Mouse (Mus musculus) hindbrain, embryonic 12.5 days (tissue): ENCODE results near the gene Rpl21. TPM values are rescaled to one million over a fixed set of nuclear protein-coding genes. Genes with fewer than 3 reads are reported as not detected.
"Not testable (repeated sequence)": the region's sequence is repeated elsewhere in the genome, so short reads cannot be mapped to it uniquely, and the experiment has no call there.

Experiments
- ATAC-seq: fragments of 200-750 bp; cut with Nextera tagmentation; 2 replicates; pipeline ENCODE4 v1.8.0; 2017; ENCODE audit warnings: moderate TSS enrichment; ENCODE audit not compliant: low FRiP score
- H3K27ac ChIP-seq: fragments of 300-500 bp; sonication (generic); 2 replicates; pipeline ENCODE4 v1.5.1; 2016; ENCODE audit warnings: mild to moderate bottlenecking
- H3K27me3 ChIP-seq: fragments of 300-500 bp; sonication (generic); 2 replicates; pipeline ENCODE4 v1.6.1; 2016; ENCODE audit warnings: mild to moderate bottlenecking
- H3K36me3 ChIP-seq: fragments of 300-500 bp; sonication (generic); 2 replicates; pipeline ENCODE4 v1.6.1; 2016; ENCODE audit warnings: mild to moderate bottlenecking
- H3K4me1 ChIP-seq: fragments of 300-500 bp; sonication (generic); 2 replicates; pipeline ENCODE4 v1.6.1; 2016
- H3K4me2 ChIP-seq: fragments of 300-500 bp; sonication (generic); replicated peaks from 2 replicates; pipeline ENCODE4 v1.6.1; 2016; ENCODE audit warnings: mild to moderate bottlenecking
- H3K4me3 ChIP-seq: fragments of 300-500 bp; sonication (generic); 2 replicates; pipeline ENCODE4 v1.5.1; 2016; ENCODE audit warnings: mild to moderate bottlenecking
- H3K9ac ChIP-seq: fragments of 300-500 bp; sonication (generic); 2 replicates; pipeline ENCODE4 v1.6.1; 2016; ENCODE audit warnings: mild to moderate bottlenecking, moderate library complexity
- H3K9me3 ChIP-seq: fragments of 300-500 bp; sonication (generic); replicated peaks from 2 replicates; pipeline ENCODE4 v1.6.1; 2016; ENCODE audit warnings: mild to moderate bottlenecking
- WGBS: fragments of 180-500 bp; shearing (Covaris S2); methylation state at CpG from one replicate; pipeline ENCODE4 v1.1.7; 2016; 5-methylcytosine and 5-hydroxymethylcytosine counted together
- polyA plus RNA-seq: library from polyadenylated mRNA; unstranded; fragments of >200 nt; fragmentation: Nextera tagmentation; extraction: Ambion mirVana; gene quantifications from 2 replicates; pipeline ENCODE4 v1.2.1, GENCODE M21; 2016

Rpl21 gene
- polyA plus RNA-seq, 1 experiment from 2014 or later: 406 TPM

DNA sequence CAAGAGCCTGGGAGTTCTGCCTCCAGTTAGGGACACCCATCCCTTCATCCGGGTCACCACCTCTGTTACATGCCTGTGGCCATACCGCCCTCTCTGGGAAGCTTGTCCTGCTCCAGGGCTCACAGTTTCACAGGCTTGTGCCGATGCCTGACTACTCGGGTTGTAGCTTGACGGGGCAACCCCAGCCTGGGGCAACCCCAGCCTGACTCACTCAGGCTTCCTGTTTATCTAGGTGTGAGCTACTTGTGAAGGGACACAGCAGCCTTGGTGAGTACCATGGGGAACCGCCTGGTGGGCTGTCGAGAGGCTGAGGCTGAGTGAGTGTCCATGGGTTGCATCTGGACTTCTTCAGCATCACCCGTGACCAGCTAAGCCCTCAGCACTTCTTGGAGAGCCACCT is 24.9 kb downstream of the Rpl21 start:
- no peaks in the 10 kb centered on the region for H3K9me3 ChIP-seq
- H3K36me3 ChIP-seq: no peaks in the 10 kb centered on the region
- 77% methylated on average over 8 of the region's 8 CpGs for WGBS
- no peak overlapping the region for H3K4me3 ChIP-seq
- no peak overlapping the region for H3K4me2 ChIP-seq
- H3K27ac ChIP-seq: no peak overlapping the region
- H3K9ac ChIP-seq: no peak overlapping the region
- no peaks in the 10 kb centered on the region for H3K4me1 ChIP-seq
- no peak for ATAC-seq
- peaks cover 3% of the 10 kb centered on the region; the same call in 1 of the 2 replicates for H3K27me3 ChIP-seq

DNA sequence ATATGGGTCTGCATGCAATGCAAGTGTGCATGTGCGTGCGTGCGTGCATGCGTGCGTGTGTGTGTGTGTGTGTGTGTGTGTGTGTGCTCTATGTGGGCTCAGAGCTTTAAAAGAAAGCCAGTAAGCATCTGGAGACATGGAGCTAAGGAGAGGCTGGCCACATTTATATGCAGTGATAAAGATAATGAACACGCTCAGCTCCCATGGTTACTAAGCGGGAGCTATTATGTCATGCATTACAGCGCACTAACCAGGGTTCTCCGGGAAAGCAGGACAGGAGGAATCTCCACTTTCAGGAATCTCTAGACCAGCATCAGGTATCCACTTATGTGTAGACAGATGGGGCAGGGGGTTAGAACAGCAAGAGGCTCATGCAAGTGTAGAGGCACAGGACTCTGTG is 26.1 kb downstream of the Rpl21 start:
- H3K27me3 ChIP-seq: peaks cover 3% of the 10 kb centered on the region; the same call in 1 of the 2 replicates
- H3K4me1 ChIP-seq: no peaks in the 10 kb centered on the region
- H3K9ac ChIP-seq: no peak overlapping the region
- no peak; the same call in 1 of the 2 replicates for ATAC-seq
- H3K4me2 ChIP-seq: no peak overlapping the region
- H3K4me3 ChIP-seq: no peak overlapping the region
- 0 out of 2 replicates have a peak overlapping the region, but pooled peaks have one; percentile 0 for H3K27ac ChIP-seq
- H3K9me3 ChIP-seq: no peaks in the 10 kb centered on the region
- no peaks in the 10 kb centered on the region for H3K36me3 ChIP-seq
- 91% methylated on average over 9 of the region's 9 CpGs for WGBS

DNA sequence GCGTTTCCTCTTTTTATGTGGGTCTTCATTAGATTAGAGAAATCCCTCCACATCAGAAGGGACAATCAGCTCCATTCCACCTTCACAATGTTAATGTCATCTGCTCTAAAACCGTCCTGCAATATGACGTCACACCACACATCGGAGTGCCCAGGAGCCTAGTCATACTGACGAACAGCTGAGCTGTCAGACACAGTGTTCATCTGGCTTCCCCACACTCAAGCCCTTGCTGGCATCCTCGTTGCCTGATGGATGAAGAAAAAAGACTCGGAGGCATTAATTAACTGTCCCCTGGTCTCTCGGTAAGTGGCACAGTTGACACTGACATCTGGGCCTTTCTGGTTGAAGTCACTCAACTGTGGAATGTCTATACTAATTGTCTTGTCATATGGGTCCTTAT is 26.6 kb downstream of the Rpl21 start:
- no peak for ATAC-seq
- 61% methylated on average over 8 of the region's 8 CpGs for WGBS
- no peaks in the 10 kb centered on the region for H3K9me3 ChIP-seq
- H3K9ac ChIP-seq: no peak overlapping the region
- 0 out of 2 replicates have a peak overlapping the region, but pooled peaks have one; percentile 0 for H3K27ac ChIP-seq
- no peak overlapping the region for H3K4me3 ChIP-seq
- H3K4me1 ChIP-seq: no peaks in the 10 kb centered on the region
- peaks cover 3% of the 10 kb centered on the region; the same call in 1 of the 2 replicates for H3K27me3 ChIP-seq
- H3K36me3 ChIP-seq: no peaks in the 10 kb centered on the region
- no peak overlapping the region for H3K4me2 ChIP-seq

DNA sequence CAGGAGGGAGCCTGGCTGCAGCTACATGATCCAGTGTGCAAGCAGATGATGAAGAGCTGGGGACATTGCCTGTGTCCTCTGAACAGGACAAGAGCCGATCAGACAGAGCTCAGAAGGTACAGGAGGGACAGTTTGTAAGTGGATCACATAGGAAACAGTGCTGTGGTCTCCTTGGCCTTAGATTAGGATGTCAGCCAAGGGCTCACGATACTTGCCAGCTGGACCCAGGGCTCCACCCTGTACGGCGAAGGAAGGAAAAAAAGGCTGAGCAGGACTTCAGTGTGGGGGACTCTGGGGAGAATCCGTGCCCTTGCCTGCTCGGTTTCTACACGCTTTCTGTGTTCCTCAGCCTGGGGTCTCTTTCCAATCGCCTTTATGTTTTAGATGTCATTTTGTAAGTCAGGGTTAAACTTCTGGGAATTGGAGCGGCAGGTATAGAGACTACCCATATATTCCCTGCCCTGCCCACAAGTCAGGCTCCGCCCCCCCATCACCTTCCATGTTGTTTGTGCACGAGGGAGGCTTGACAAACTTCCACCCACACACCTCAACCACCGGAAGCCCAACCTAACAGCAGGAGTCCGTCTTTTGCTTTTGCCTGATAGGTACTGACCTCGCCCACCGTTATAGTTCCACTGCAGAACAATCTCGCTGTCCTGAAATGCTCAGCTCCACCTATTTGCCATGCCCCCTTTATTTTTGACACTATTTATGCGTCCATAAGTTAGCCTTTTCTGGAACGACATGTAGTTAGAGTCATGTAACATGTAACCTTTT is 27.7 kb downstream of the Rpl21 start:
- 80% methylated on average over 18 of the region's 18 CpGs for WGBS
- no peaks in the 10 kb centered on the region for H3K36me3 ChIP-seq
- no peak overlapping the region for H3K9ac ChIP-seq
- H3K4me2 ChIP-seq: no peak overlapping the region
- peaks cover 3% of the 10 kb centered on the region; the same call in 1 of the 2 replicates for H3K27me3 ChIP-seq
- H3K4me1 ChIP-seq: no peaks in the 10 kb centered on the region
- H3K4me3 ChIP-seq: no peak overlapping the region
- no peak overlapping the region for H3K27ac ChIP-seq
- no peak for ATAC-seq
- H3K9me3 ChIP-seq: no peaks in the 10 kb centered on the region

DNA sequence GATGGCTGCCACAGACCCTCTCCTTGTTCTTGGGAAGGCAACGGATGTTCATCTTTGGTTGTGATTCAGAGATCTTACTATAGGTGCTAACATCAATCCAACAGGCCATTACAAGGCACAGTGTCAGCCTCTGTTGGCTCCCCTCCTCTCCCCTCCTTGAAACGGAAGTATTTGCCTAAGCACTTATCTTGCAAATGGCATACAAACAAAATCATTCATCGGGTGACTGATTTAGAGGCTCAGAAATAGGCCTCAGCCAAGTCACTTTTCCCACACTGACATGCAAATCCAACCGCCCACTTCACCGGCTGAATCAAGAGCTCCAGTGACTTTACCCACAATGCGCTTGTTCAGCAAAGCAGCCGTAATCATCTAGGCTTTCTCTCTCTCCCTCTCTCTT is 28.9 kb downstream of the Rpl21 start:
- H3K9me3 ChIP-seq: no peaks in the 10 kb centered on the region
- no peak overlapping the region for H3K4me3 ChIP-seq
- ATAC-seq: no peak
- no peaks in the 10 kb centered on the region for H3K4me1 ChIP-seq
- no peaks in the 10 kb centered on the region for H3K36me3 ChIP-seq
- no peak overlapping the region for H3K9ac ChIP-seq
- 48% methylated on average over 7 of the region's 7 CpGs for WGBS
- no peak overlapping the region for H3K4me2 ChIP-seq
- H3K27ac ChIP-seq: no peak overlapping the region
- peaks cover 3% of the 10 kb centered on the region; the same call in 1 of the 2 replicates for H3K27me3 ChIP-seq

DNA sequence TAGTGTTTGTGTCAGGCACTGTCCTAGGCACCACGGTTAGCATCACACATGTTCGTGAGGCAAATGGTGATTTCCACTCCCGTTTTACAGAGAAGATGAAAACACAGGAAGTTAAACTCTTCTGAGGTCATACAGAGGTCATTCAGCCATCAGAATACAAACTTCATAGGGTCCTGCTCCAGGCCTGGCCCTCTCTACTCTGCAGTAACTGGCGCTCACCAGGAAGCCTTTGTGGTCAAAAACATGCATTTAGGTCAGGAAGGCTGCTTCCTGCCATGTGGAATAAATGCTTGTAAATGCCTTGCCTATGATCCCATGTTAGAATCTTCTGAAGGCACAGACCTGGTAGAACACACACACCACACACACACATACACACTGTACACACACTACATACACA is 32.8 kb downstream of the Rpl21 start:
- no peak for ATAC-seq
- WGBS: 73% methylated on average over 4 of the region's 4 CpGs
- Histone ChIP-seq H3K4me1 (peaks cover 7% of the 10 kb centered on the region), H3K4me3 (no peak overlapping the region), H3K27ac (no peak overlapping the region), H3K9me3 (0 out of 2 replicates have a peak, but pooled peaks cover 2% of the 10 kb centered on the region), H3K4me2 (no peak overlapping the region), H3K36me3 (no peaks in the 10 kb centered on the region), H3K9ac (no peak overlapping the region), H3K27me3 (peaks cover 2% of the 10 kb centered on the region; the same call in 1 of the 2 replicates)

DNA sequence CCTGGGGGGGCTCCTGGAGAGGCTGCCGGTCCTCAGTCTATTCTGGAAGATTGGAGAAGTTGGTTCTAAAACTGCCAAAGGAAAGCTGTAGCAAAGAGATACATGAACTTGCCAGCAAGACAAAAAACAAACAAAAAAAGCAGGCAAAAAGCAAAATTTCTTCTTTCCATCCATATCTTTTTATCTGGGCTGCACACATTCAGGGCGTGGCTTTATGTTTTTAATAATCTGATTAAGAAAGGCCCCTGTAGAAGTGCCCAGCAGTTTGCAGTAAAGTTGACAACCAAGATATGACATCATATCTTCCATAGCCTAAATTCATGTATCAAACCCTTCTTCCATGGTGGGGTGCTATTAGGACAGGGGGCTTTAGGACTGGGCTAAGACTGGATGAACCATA is 33.6 kb downstream of the Rpl21 start:
- Histone ChIP-seq H3K4me2 (no peak overlapping the region), H3K4me3 (no peak overlapping the region), H3K4me1 (peaks cover 7% of the 10 kb centered on the region), H3K36me3 (no peaks in the 10 kb centered on the region), H3K9me3 (0 out of 2 replicates have a peak, but pooled peaks cover 6% of the 10 kb centered on the region), H3K9ac (no peak overlapping the region), H3K27me3 (no peaks in the 10 kb centered on the region), H3K27ac (no peak overlapping the region)
- no peak for ATAC-seq
- 91% methylated on average over 2 of the region's 2 CpGs for WGBS

DNA sequence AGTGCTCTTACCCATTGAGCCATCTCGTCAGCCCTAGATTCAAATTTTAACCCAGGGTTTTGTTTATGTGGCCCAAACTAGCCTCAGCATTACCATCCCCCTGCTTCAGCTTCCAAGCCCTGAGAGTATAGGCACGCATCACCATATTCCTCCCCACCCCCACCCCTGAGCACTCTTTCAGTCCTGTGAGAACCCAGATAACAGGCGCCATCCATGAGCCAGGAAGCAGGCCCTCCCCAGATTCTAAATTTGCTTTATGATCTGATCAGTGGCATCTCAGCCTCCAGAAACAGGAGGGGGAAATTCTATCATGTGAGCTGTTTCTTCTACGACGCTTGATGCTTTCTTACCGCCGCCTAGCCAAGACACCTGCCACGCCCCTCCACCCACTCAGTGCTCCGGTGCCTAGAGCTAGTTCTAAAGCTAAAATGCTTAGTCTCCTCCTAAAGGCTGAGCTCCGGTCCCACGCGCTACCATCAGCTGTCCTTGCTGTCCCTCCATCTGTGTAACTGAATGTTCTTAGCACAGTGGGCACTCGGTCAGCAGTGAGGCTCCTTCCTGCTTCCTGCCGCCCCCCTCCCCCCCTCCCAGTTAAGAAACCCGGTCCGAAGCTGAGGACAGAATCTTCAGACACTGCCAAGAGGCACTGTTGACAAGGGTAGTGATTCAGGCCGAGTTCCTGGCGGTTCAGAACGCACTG is 34.7 kb downstream of the Rpl21 start:
- 8% methylated on average over 19 of the region's 19 CpGs for WGBS
- Histone ChIP-seq H3K9ac (peak overlapping the region; percentile 41; the same call in 1 of the 2 replicates), H3K4me3 (peak overlapping the region; percentile 15), H3K9me3 (0 out of 2 replicates have a peak, but pooled peaks cover 6% of the 10 kb centered on the region), H3K27ac (peak overlapping the region; percentile 23; the same call in 1 of the 2 replicates), H3K27me3 (no peaks in the 10 kb centered on the region), H3K4me2 (peak overlapping the region; percentile 46), H3K36me3 (no peaks in the 10 kb centered on the region), H3K4me1 (peaks cover 7% of the 10 kb centered on the region)
- ATAC-seq: no peak; the same call in 1 of the 2 replicates

DNA sequence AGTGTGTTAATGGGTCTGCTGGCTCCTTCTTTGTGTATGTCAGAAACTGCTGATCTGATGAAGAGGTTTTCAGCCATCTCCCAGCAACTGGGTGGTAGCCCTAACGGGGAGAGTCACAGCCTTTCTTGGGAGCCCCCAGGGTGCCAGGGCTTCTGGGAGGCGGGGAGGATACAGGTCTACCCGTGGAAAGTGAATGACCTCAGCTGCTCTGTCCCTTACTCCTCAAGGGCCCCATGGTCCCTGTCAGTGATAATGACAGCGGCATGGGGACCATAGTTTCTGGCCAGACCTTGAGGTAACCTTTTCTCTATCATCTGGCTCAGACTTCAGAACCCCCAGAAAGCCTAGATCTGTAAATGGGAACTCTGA is 35.2 kb downstream of the Rpl21 start:
- 0 out of 2 replicates have a peak, but pooled peaks cover 6% of the 10 kb centered on the region for H3K9me3 ChIP-seq
- ATAC-seq: no peak; the same call in 1 of the 2 replicates
- 0 out of 2 replicates have a peak overlapping the region, but pooled peaks have one; percentile 15 for H3K4me3 ChIP-seq
- peak overlapping the region; percentile 46 for H3K4me2 ChIP-seq
- H3K9ac ChIP-seq: peak overlapping the region; percentile 41; the same call in 1 of the 2 replicates
- WGBS: 8% methylated on average over 4 of the region's 4 CpGs
- H3K27me3 ChIP-seq: no peaks in the 10 kb centered on the region
- H3K4me1 ChIP-seq: peaks cover 7% of the 10 kb centered on the region
- H3K27ac ChIP-seq: peak overlapping the region; percentile 23; the same call in 1 of the 2 replicates
- H3K36me3 ChIP-seq: no peaks in the 10 kb centered on the region

DNA sequence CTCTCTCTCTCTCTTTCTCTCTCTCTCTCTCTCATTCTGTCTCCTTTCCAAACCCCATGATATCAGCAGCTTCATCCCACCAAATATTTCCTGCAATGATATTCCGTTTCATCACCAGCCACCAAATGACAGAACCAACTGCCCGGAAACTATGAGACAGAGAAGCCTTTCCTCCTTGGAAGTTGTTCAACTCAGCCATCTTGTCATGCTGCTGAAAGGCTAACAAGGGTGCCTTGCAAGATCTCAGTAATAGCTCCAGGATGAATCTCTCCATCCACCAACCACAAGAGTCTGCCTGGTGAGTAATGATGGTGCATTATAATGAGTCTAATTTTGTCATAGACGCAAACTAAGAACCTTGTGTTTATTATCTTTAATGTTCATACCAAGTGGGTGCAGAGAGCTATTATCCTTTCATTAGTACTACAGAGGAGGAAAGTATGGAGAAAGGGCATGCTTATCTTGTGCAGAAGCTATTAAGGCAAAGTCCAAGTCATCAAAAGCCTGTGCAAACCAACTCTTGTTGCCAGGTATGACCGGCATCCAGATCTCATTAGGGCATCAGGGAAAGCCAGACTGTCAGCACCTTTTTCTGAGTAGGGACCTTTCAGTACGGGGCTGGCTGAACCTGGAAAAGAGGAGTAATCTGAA is 40.4 kb downstream of the Rpl21 start:
- H3K36me3 ChIP-seq: no peaks in the 10 kb centered on the region
- no peaks in the 10 kb centered on the region for H3K4me1 ChIP-seq
- ATAC-seq: no peak
- H3K27me3 ChIP-seq: no peaks in the 10 kb centered on the region
- 0 out of 2 replicates have a peak, but pooled peaks cover 6% of the 10 kb centered on the region for H3K9me3 ChIP-seq
- no peak overlapping the region for H3K9ac ChIP-seq
- no peak overlapping the region for H3K4me3 ChIP-seq
- no peak overlapping the region for H3K27ac ChIP-seq
- 91% methylated on average over 5 of the region's 5 CpGs for WGBS
- no peak overlapping the region for H3K4me2 ChIP-seq

DNA sequence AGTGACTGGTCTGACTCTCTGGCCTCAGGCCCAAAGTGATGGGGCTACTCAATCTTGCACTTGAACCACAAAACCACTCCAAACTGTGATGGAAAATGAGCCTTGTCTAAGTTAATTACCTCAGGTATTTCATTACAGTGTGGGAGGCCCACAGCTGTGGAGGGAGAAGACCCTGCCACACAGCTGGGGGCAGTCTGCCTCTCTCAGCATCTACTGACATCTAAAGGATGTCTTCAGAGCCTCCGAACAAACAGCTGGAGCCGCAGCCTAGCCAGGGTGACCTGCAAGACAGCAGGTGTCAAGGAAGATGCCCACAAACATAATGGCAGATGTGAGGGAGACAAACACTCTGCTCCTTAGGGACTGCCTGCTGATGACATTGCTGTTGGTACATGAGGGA is 43.3 kb downstream of the Rpl21 start:
- Histone ChIP-seq H3K27ac (no peak overlapping the region), H3K4me3 (no peak overlapping the region), H3K4me2 (no peak overlapping the region), H3K27me3 (no peaks in the 10 kb centered on the region), H3K36me3 (no peaks in the 10 kb centered on the region), H3K9ac (no peak overlapping the region), H3K9me3 (no peaks in the 10 kb centered on the region), H3K4me1 (no peaks in the 10 kb centered on the region)
- 84% methylated on average over 2 of the region's 2 CpGs for WGBS
- ATAC-seq: no peak

DNA sequence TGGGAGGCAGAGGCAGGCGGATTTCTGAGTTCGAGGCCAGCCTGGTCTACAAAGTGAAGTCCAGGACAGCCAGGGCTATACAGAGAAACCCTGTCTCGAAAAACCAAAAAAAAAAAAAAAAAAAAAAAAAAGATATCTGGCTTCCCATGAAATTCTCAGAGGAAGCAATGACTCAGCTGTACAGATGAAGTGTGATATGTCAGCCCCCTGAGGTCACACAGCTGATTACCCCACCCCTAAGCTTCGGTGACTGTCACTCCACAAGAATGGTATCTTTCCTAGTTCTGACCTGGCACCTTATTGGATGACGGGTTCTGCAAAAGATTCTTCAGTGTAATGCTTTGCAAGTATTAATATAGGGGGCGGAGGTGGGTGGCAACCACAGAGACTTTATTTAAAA is 45.2 kb downstream of the Rpl21 start:
- 67% methylated on average over 5 of the region's 6 CpGs for WGBS
- H3K4me3 ChIP-seq, H3K9ac ChIP-seq, H3K27ac ChIP-seq, H3K36me3 ChIP-seq, H3K27me3 ChIP-seq, H3K9me3 ChIP-seq, H3K4me2 ChIP-seq, H3K4me1 ChIP-seq, ATAC-seq: not testable (repeated sequence)
